Mouse (Mus musculus) liver, adult 2 months (tissue): Measurements from ENCODE around the gene Gm2696.

Source experiments
- CTCF ChIP-seq: fragments of 200-500 bp; IDR thresholded peaks from 2 replicates; pipeline ENCODE4 v1.5.1; 2011; ENCODE audit warnings: low read depth, low read length, control low read depth
- POLR2A ChIP-seq: fragments of 200-500 bp; IDR thresholded peaks from 2 replicates; pipeline ENCODE4 v1.6.1; 2011; ENCODE audit warnings: low read length, control low read depth; ENCODE audit not compliant: insufficient read depth; ENCODE audit errors: extremely low read depth

DNA sequence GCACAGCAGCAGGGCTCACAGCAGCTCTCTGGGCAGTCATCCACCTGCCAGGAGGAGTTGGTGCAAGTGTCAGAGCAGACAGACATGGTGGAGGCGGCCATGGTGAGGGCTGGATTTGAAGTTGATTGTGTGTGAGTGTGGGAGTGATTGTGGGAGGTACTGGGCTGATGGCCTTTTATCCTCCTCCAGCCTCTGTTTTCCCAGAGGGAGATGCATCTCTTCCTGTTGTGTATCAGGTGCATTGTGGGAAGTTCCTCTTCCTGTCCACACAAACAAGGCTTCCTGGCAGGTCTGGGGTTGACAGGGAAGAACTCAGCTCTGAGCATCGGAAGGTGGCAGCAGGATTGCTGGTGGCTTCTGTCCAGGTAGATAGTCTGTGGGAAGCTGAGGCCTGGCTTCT, 19.5 kb upstream of the Gm2696 start, which contains the start of gene Gm9639:
- TF ChIP-seq CTCF: no peak
- no peak for TF ChIP-seq POLR2A
